Mouse (Mus musculus) embryonic facial prominence, embryonic 11.5 days (tissue): ENCODE results near the gene Ctrc. TPM values are rescaled to one million over a fixed set of nuclear protein-coding genes. Genes with fewer than 3 reads are reported as not detected.

ENCODE experiments used
- ATAC-seq: fragments of 200-750 bp; cut with Nextera tagmentation; replicated peaks from 2 replicates; pipeline ENCODE4 v1.8.0; 2017; ENCODE audit warnings: low read depth; ENCODE audit not compliant: insufficient number of reproducible peaks, low FRiP score, low TSS enrichment
- DNase-seq: peaks from one replicate; pipeline ENCODE4 v3.0.0-alpha.2; 2015; ENCODE audit warnings: low spot score
- H3K27ac ChIP-seq: fragments of 300-500 bp; sonication (generic); replicated peaks from 2 replicates; pipeline ENCODE4 v1.5.1; 2014; ENCODE audit warnings: mild to moderate bottlenecking, low read depth, low read length, control low read depth
- H3K27me3 ChIP-seq: fragments of 300-500 bp; sonication (generic); 2 replicates; pipeline ENCODE4 v1.6.1; 2014; ENCODE audit warnings: mild to moderate bottlenecking, low read length, moderate library complexity, mixed read lengths; ENCODE audit not compliant: control insufficient read depth, insufficient read depth
- H3K36me3 ChIP-seq: fragments of 300-500 bp; sonication (generic); replicated peaks from 2 replicates; pipeline ENCODE4 v1.6.1; 2014; ENCODE audit warnings: low read depth, mild to moderate bottlenecking, low read length, moderate library complexity, mixed read lengths; ENCODE audit not compliant: control insufficient read depth, insufficient read depth
- H3K4me1 ChIP-seq: fragments of 300-500 bp; sonication (generic); 2 replicates; pipeline ENCODE4 v1.6.1; 2014; ENCODE audit warnings: low read length, mixed read lengths; ENCODE audit not compliant: control insufficient read depth, insufficient read depth
- H3K4me2 ChIP-seq: fragments of 300-500 bp; sonication (generic); 2 replicates; pipeline ENCODE4 v1.6.1; 2014; ENCODE audit warnings: low read depth, mild to moderate bottlenecking, control low read depth, low read length, moderate library complexity
- H3K4me3 ChIP-seq: fragments of 300-500 bp; sonication (generic); 2 replicates; pipeline ENCODE4 v1.5.1; 2014; ENCODE audit warnings: low read depth, low read length, control low read depth
- H3K9ac ChIP-seq: fragments of 300-500 bp; sonication (generic); replicated peaks from 2 replicates; pipeline ENCODE4 v1.6.1; 2014; ENCODE audit warnings: mild to moderate bottlenecking, control low read depth, low read length
- H3K9me3 ChIP-seq: fragments of 300-500 bp; sonication (generic); replicated peaks from 2 replicates; pipeline ENCODE4 v1.6.1; 2016; ENCODE audit warnings: mild to moderate bottlenecking, low read length, inconsistent platforms, mixed read lengths; ENCODE audit not compliant: control insufficient read depth
- WGBS: fragments of 180-500 bp; shearing (Covaris S2); extraction: QIAGEN DNeasy Blood & Tissue Kit; methylation state at CpG from one replicate; pipeline ENCODE4 v1.1.7; 2014; 5-methylcytosine and 5-hydroxymethylcytosine counted together
- polyA plus RNA-seq: library from polyadenylated mRNA; unstranded; fragments of >200 nt; fragmentation: Nextera tagmentation; extraction: Ambion mirVana; gene quantifications from 2 replicates; pipeline ENCODE4 v1.2.1, GENCODE M21; 2014

Gene Ctrc
- not detected in 2 replicates for polyA plus RNA-seq

DNA sequence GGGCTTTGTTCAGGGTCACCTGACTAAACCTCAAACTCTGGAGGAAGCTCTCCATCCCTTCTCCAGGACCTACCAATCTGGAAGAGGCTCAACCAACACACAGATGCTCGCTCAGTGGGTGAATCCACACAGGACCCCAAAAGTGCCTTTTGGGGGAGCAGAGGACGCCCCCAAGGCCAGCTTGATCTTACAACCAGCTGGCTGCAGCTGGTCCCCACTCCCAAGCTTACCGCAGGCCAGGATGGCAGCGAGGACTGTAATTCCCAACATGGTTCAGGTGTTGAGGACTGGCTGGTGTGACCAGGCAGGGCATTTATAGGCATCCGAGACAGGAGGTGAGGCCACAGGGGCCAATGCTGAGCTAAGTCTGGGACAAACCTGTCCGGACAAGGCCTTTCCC, at the start of gene Ctrc:
Ctrc (minus strand) TSS at position 361 of the 400 bp plus-strand sequence.
- H3K36me3 ChIP-seq: no peaks in the 10 kb centered on the region
- no peak for DNase-seq
- H3K27ac ChIP-seq: no peak within 1 kb of the TSS
- no peaks in the 10 kb centered on the region for H3K4me1 ChIP-seq
- H3K27me3 ChIP-seq: no peaks in the 10 kb centered on the region
- no peaks in the 10 kb centered on the region for H3K9me3 ChIP-seq
- H3K9ac ChIP-seq: no peak within 1 kb of the TSS
- no peak for ATAC-seq
- no peak within 1 kb of the TSS for H3K4me2 ChIP-seq
- WGBS: 82% methylated on average over 6 of the region's 6 CpGs
- H3K4me3 ChIP-seq: no peak within 1 kb of the TSS

DNA sequence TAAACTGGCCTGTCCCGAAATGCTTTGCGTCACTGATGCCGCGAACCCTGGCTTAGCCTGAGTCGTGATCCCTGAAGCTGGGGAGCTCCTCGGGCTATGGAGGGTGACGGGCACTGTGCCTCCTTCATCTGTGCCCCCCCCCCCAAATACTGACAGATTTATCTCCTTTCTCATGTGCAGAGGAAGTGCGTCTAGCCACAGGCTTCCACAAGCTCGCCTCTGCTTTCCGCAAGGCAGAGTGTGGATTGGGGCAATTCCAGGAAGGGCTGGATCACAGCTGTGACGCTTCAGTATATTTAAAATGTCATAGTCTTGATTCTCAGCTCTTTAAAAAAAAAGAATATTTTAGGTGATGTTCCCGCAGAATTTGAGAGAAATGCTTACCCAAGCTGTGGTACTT, 49.6 kb upstream of the Ctrc start:
- H3K27me3 ChIP-seq: no peaks in the 10 kb centered on the region
- DNase-seq: no peak
- H3K4me1 ChIP-seq: 0 out of 2 replicates have a peak, but pooled peaks cover 2% of the 10 kb centered on the region
- no peak overlapping the region for H3K4me2 ChIP-seq
- no peak overlapping the region for H3K27ac ChIP-seq
- no peaks in the 10 kb centered on the region for H3K9me3 ChIP-seq
- no peaks in the 10 kb centered on the region for H3K36me3 ChIP-seq
- 86% methylated on average over 12 of the region's 12 CpGs for WGBS
- no peak overlapping the region for H3K4me3 ChIP-seq
- H3K9ac ChIP-seq: no peak overlapping the region
- ATAC-seq: no peak

DNA sequence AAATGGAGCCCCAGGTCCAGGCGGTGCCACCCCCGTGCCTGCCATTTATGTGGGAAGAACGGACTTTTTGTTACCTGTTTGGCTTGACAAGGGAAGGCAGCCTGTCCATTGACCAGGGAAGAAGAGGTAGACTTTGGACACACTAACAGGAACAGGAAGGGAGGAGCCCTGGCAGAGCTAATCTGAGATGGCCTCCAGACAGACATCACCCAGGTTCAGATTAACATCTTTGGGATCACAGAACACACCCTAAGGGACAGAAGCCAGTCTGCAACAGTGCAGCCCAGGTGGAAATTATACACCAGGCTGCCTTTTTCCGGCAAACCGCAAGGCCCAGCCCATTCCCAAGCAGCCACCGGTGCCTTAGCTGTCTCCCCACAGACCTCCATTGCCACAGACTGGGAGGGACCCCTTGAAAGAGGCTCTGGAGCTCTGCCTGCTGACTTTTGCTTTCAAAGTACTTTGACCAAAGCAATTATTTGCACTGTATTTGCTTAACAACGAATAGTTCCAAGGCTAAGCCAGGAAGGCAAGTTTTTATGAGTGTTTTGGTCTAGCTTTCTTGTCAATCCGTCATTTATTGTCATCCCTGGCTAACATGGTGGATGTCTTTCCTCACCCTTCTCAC, 47.1 kb upstream of the Ctrc start:
- Histone ChIP-seq H3K4me3 (no peak overlapping the region), H3K36me3 (no peaks in the 10 kb centered on the region), H3K9ac (no peak overlapping the region), H3K9me3 (no peaks in the 10 kb centered on the region), H3K27me3 (no peaks in the 10 kb centered on the region), H3K4me1 (no peaks in the 10 kb centered on the region), H3K4me2 (no peak overlapping the region), H3K27ac (no peak overlapping the region)
- ATAC-seq: no peak
- no peak for DNase-seq
- 84% methylated on average over 8 of the region's 8 CpGs for WGBS

DNA sequence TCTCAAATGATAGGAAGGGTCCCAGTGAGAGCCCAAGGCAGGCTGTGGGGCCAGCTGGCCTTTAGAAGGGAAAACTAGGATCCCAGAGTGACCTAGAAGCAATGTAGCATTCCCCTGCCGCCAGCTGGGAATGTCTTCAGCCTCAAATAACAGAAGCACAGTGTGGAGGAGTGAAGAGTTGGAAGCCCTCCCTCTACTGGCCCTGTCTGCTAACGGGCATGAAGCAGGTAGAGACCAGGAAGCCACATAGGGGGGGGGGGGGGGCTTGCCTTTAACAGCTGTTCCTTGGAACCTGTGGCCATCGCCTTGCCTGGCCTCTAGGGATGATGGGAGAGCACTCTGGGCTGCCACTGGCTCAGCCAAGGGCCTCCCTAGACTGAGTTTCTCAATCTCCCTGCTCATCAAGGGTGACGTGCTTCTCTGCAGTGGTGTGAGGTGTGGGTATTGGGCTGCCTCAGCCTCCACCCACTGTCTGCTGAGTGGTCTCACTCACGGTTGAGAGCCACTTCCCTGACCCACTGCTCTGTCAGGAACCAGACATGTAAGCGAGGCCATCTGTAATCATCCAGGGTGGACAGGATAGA, 40.3 kb upstream of the Ctrc start:
- no peak overlapping the region for H3K9ac ChIP-seq
- no peak overlapping the region for H3K27ac ChIP-seq
- H3K4me2 ChIP-seq: no peak overlapping the region
- H3K36me3 ChIP-seq: no peaks in the 10 kb centered on the region
- 37% methylated on average over 6 of the region's 6 CpGs for WGBS
- no peak for ATAC-seq
- H3K4me3 ChIP-seq: no peak overlapping the region
- H3K9me3 ChIP-seq: no peaks in the 10 kb centered on the region
- DNase-seq: no peak
- H3K27me3 ChIP-seq: no peaks in the 10 kb centered on the region
- H3K4me1 ChIP-seq: no peaks in the 10 kb centered on the region

- H3K27me3 ChIP-seq: no peaks in the 10 kb centered on the region
- no peak overlapping the region for H3K27ac ChIP-seq
- ATAC-seq: no peak
- H3K9me3 ChIP-seq: no peaks in the 10 kb centered on the region
- no peak overlapping the region for H3K9ac ChIP-seq
- H3K4me3 ChIP-seq: no peak overlapping the region
- no peak overlapping the region for H3K4me2 ChIP-seq
- no peaks in the 10 kb centered on the region for H3K36me3 ChIP-seq
- H3K4me1 ChIP-seq: no peaks in the 10 kb centered on the region
- WGBS: 74% methylated on average over 9 of the region's 9 CpGs
- DNase-seq: no peak
Observed at GRCm38 (mm10) chr4:141885451-141885850, 39.3 kb upstream of the Ctrc start.

GRCm38 (mm10) chr4:141882858-141883257, 36.7 kb upstream of the Ctrc start:
- DNase-seq: no peak
- H3K27ac ChIP-seq: no peak overlapping the region
- H3K4me2 ChIP-seq: no peak overlapping the region
- no peak overlapping the region for H3K4me3 ChIP-seq
- no peaks in the 10 kb centered on the region for H3K4me1 ChIP-seq
- no peaks in the 10 kb centered on the region for H3K9me3 ChIP-seq
- WGBS: 88% methylated on average over 7 of the region's 7 CpGs
- H3K9ac ChIP-seq: no peak overlapping the region
- no peaks in the 10 kb centered on the region for H3K27me3 ChIP-seq
- no peak for ATAC-seq
- H3K36me3 ChIP-seq: no peaks in the 10 kb centered on the region

DNA sequence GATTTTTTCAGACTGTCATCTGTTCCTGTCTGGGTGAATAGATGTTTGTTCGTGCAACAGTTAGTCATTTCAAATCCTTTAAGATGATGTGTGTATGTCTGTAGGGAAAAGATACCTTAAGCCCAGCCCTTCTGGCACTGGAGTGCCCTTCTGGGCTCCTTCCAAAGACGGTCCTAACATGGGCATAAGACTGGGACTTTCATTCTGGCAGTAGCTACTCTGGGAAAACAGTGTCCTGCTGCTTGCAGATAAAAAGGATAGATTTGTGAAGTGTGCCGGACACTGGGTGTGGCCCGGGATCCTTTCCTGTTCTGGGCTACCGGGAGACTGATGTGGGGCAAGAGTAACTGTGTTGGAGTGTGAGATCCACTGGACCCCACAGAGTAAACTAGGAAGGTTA, 35.8 kb upstream of the Ctrc start:
- Histone ChIP-seq H3K9me3 (no peaks in the 10 kb centered on the region), H3K4me3 (no peak overlapping the region), H3K27me3 (no peaks in the 10 kb centered on the region), H3K4me1 (no peaks in the 10 kb centered on the region), H3K36me3 (no peaks in the 10 kb centered on the region), H3K9ac (no peak overlapping the region), H3K4me2 (no peak overlapping the region), H3K27ac (no peak overlapping the region)
- ATAC-seq (no peak), DNase-seq (no peak)
- WGBS: 73% methylated on average over 5 of the region's 5 CpGs

DNA sequence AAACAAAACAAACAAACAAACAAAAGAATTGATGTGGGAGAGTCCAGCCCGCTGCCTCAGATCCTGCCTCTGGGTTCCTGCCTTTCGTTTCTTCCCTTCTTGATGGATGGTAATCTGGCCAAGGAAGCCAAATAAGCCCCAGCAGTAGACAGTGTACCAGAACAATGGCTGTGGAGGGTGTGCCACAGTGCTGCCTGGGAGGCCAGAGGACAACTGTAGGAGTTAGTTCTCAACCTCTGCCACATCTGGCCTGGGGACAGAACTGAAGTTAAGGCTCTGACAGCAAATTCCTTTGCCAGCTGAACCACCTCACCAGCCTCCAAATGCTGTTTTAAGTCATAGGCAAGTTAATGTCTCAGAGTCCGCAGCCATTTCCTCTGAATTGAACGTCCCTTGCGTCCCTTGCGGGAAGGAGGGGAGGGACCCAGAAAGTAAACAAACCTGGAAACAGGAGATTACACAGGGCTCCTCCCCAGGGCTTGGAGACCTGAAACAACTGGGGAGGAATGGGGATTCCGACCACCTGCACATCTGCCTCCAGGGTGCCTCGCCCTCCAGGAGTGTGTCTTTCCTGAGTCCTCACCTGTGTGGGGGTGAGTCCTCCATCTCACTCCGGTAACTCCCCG, 35.2 kb upstream of the Ctrc start:
- no peak for DNase-seq
- H3K36me3 ChIP-seq: no peaks in the 10 kb centered on the region
- H3K4me3 ChIP-seq: no peak overlapping the region
- H3K4me2 ChIP-seq: no peak overlapping the region
- no peak overlapping the region for H3K27ac ChIP-seq
- H3K9ac ChIP-seq: no peak overlapping the region
- H3K9me3 ChIP-seq: no peaks in the 10 kb centered on the region
- no peak for ATAC-seq
- H3K4me1 ChIP-seq: no peaks in the 10 kb centered on the region
- no peaks in the 10 kb centered on the region for H3K27me3 ChIP-seq
- 49% methylated on average over 10 of the region's 10 CpGs for WGBS
